Mouse (Mus musculus) hindbrain, postnatal 0 days (tissue): ENCODE data around the gene Mpzl2. TPM values are rescaled to one million over a fixed set of nuclear protein-coding genes. Genes with fewer than 3 reads are reported as not detected.
A peak's percentile ranks its signal among the peaks of the same experiment; 100 is the strongest.

ENCODE experiments used
- ATAC-seq: fragments of 200-750 bp; cut with Nextera tagmentation; 2 replicates; pipeline ENCODE4 v1.8.0; 2017; ENCODE audit warnings: mild to moderate bottlenecking, moderate TSS enrichment, moderate library complexity
- DNase-seq: peaks from one replicate; pipeline ENCODE4 v3.0.0-alpha.2; 2015; ENCODE audit warnings: low spot score
- H3K27ac ChIP-seq: fragments of 300-500 bp; sonication (generic); 2 replicates; pipeline ENCODE4 v1.5.1; 2014; ENCODE audit warnings: mild to moderate bottlenecking
- H3K27me3 ChIP-seq: fragments of 300-500 bp; sonication (generic); 2 replicates; pipeline ENCODE4 v1.6.1; 2014; ENCODE audit warnings: low read length, mixed read lengths; ENCODE audit not compliant: insufficient read depth
- H3K36me3 ChIP-seq: fragments of 300-500 bp; sonication (generic); 2 replicates; pipeline ENCODE4 v1.6.1; 2014; ENCODE audit warnings: low read length, mixed read lengths; ENCODE audit not compliant: insufficient read depth
- H3K4me1 ChIP-seq: fragments of 300-500 bp; sonication (generic); 2 replicates; pipeline ENCODE4 v1.6.1; 2014; ENCODE audit warnings: antibody characterized with exemption, low read length, mixed read lengths; ENCODE audit not compliant: insufficient read depth
- H3K4me2 ChIP-seq: fragments of 300-500 bp; sonication (generic); 2 replicates; pipeline ENCODE4 v1.6.1; 2014; ENCODE audit warnings: low read depth, mild to moderate bottlenecking, low read length, moderate library complexity, mixed read lengths
- H3K4me3 ChIP-seq: fragments of 300-500 bp; sonication (generic); 2 replicates; pipeline ENCODE4 v1.5.1; 2014; ENCODE audit warnings: low read length
- H3K9ac ChIP-seq: fragments of 300-500 bp; sonication (generic); replicated peaks from 2 replicates; pipeline ENCODE4 v1.6.1; 2014; ENCODE audit warnings: mild to moderate bottlenecking, low read length, moderate library complexity, mixed read lengths
- H3K9me3 ChIP-seq: fragments of 300-500 bp; sonication (generic); 2 replicates; pipeline ENCODE4 v1.6.1; 2016; ENCODE audit warnings: low read length, mixed read lengths
- CTCF ChIP-seq: IDR thresholded peaks from 2 replicates; pipeline ENCODE4 v1.5.1; 2016; ENCODE audit warnings: antibody characterized with exemption, control low read depth, low read depth
- WGBS: fragments of 180-500 bp; shearing (Covaris S2); extraction: QIAGEN DNeasy Blood & Tissue Kit; methylation state at CpG from one replicate; pipeline ENCODE4 v1.1.7; 2014; 5-methylcytosine and 5-hydroxymethylcytosine counted together
- polyA plus RNA-seq: library from polyadenylated mRNA; unstranded; fragments of >200 nt; fragmentation: Nextera tagmentation; extraction: Ambion mirVana; gene quantifications from 2 replicates; pipeline ENCODE4 v1.2.1, GENCODE M21; 2015
- total RNA-seq: library from RNA; depleted of rRNA; stranded (reverse); fragments of >200 nt; gene quantifications from 2 replicates; pipeline ENCODE4 v1.2.3, GENCODE M21; 2014; rRNA removed

Gene Mpzl2
- total RNA-seq (2.0 and 4.1 TPM in 2 replicates), polyA plus RNA-seq (3.0 and 4.1 TPM in 2 replicates)

DNA sequence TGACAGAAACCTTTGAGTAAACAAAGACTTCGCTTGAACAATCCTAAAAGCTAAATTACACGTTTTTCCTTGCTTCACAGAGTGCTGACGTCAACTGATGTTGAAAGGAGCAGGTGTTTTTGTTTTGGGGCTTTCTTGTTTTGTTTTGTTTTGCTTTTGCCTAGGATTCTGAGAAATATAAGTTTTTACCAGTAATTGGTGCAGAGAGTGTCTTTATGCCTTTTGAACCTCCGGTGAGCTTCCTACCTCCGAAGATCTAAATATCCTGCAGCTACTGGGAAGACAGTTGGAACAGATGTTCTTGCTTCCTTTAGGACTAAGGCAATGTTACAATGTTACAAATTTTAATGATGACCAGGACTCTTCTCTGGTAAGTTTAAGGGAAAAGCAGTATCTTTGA is at the start of gene Mpzl2:
Gene Mpzl2, plus strand, starts transcription at position 301 of the 400 bp plus-strand sequence.
- no peak for ATAC-seq
- H3K27ac ChIP-seq: no peak within 1 kb of the TSS
- no peaks in the 10 kb centered on the region for H3K36me3 ChIP-seq
- no peak within 1 kb of the TSS for H3K4me3 ChIP-seq
- 68% methylated on average over 5 of the region's 5 CpGs for WGBS
- H3K27me3 ChIP-seq: peaks cover 47% of the 10 kb centered on the region
- H3K9ac ChIP-seq: no peak within 1 kb of the TSS
- no peak for DNase-seq
- no peaks in the 10 kb centered on the region for H3K9me3 ChIP-seq
- TF ChIP-seq CTCF: no peak
- H3K4me1 ChIP-seq: no peaks in the 10 kb centered on the region; the same call in 1 of the 2 replicates
- 0 out of 2 replicates have a peak within 1 kb of the TSS, but pooled peaks have one; percentile 13 for H3K4me2 ChIP-seq

DNA sequence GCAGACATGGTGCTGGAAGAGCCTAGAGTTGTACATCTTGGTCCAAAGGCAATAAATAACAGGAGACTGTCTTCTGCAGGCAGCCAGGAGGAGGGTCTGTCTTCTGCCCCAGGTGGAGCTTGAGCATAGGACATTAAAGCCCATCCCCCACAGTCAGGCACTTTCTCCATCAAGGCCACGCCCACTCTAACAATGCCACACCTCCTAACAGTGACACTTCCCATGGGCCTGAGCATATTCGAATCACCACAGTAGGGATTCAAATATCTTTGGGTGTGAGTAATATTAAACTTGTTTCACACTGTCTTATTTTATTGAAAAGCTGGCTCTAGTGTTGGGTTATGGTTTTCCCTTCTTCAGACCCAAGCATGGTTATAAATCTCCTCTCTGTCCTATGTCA is 47.8 kb upstream of the Mpzl2 start:
- Histone ChIP-seq H3K36me3 (no peaks in the 10 kb centered on the region), H3K4me1 (no peaks in the 10 kb centered on the region), H3K9me3 (no peaks in the 10 kb centered on the region), H3K4me2 (no peak overlapping the region), H3K4me3 (no peak overlapping the region), H3K9ac (no peak overlapping the region), H3K27ac (no peak overlapping the region), H3K27me3 (no peaks in the 10 kb centered on the region)
- TF ChIP-seq CTCF: no peak
- WGBS: 83% methylated on average over 2 of the region's 2 CpGs
- no peak for DNase-seq
- ATAC-seq: no peak

DNA sequence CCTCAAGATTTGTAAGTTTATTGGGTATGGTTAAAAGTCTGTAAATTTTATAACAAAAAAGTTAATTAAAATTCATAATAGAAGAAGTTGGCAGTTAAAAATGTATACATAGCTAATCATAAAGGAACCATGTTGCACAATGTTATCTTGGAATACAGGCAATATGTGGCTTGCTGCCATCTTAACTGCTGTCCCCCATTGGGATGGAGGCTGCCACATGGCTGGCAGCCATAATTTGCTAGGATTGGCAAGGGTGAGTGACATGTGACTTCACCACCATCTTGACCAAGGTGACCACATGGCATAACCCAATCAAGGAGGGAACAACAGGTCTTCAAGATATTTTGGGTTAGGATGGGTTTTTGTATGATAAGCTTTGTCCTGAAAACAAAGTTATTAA is 47.3 kb upstream of the Mpzl2 start:
- Histone ChIP-seq H3K4me1 (no peaks in the 10 kb centered on the region), H3K9me3 (no peaks in the 10 kb centered on the region), H3K4me2 (no peak overlapping the region), H3K9ac (no peak overlapping the region), H3K36me3 (no peaks in the 10 kb centered on the region), H3K27me3 (no peaks in the 10 kb centered on the region), H3K4me3 (no peak overlapping the region), H3K27ac (no peak overlapping the region)
- ATAC-seq (no peak), DNase-seq (peak; percentile 41)
- TF ChIP-seq CTCF: no peak

DNA sequence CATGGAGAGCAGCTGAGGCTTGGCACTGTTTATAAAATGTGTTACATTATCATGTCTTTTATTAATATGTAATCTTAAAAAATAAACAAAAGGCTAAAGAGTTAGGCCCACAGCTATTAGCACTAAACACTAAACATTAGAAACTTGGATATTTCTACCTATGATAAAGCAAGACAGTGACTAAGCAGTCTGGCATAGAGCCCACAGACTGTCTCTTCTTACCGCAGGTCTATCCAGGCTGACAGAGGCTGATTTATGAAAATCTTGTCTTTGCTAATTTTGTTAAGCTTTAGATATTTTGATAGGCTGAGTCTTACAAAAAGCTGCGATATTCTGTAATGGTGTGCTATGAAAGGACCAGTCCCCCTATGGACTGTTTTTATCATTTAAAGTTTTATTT is 46.3 kb upstream of the Mpzl2 start:
- H3K9ac ChIP-seq: no peak overlapping the region
- no peaks in the 10 kb centered on the region for H3K4me1 ChIP-seq
- H3K4me3 ChIP-seq: no peak overlapping the region
- ATAC-seq (no peak), DNase-seq (no peak)
- H3K4me2 ChIP-seq: no peak overlapping the region
- no peak overlapping the region for H3K27ac ChIP-seq
- 97% methylated on average over 2 of the region's 2 CpGs for WGBS
- no peaks in the 10 kb centered on the region for H3K27me3 ChIP-seq
- TF ChIP-seq CTCF: no peak
- no peaks in the 10 kb centered on the region for H3K36me3 ChIP-seq
- H3K9me3 ChIP-seq: no peaks in the 10 kb centered on the region

DNA sequence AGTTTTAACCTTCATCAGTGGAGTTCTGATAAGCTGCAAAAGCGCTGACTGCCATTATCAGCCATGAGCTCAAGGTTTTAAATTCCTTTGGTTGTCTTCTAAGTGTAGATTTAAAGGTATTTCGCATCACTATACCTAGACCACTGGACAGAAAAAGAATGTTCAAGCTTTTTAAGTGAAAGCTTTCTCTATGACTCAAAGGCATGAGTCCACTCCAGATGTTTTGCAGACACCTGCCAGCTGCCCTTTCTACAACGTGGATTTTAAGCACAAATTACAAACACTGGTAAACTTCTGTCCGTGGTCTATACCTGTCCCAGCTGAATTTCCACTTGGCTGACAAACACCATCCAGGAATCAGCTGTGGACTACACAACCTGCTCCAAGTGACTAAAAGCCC is 44.6 kb upstream of the Mpzl2 start:
- H3K4me1 ChIP-seq: no peaks in the 10 kb centered on the region
- no peak for DNase-seq
- no peaks in the 10 kb centered on the region for H3K36me3 ChIP-seq
- ATAC-seq: no peak
- no peaks in the 10 kb centered on the region for H3K27me3 ChIP-seq
- H3K9me3 ChIP-seq: no peaks in the 10 kb centered on the region
- no peak for TF ChIP-seq CTCF
- no peak overlapping the region for H3K27ac ChIP-seq
- WGBS: 77% methylated on average over 4 of the region's 4 CpGs
- no peak overlapping the region for H3K9ac ChIP-seq
- H3K4me2 ChIP-seq: no peak overlapping the region
- H3K4me3 ChIP-seq: no peak overlapping the region

DNA sequence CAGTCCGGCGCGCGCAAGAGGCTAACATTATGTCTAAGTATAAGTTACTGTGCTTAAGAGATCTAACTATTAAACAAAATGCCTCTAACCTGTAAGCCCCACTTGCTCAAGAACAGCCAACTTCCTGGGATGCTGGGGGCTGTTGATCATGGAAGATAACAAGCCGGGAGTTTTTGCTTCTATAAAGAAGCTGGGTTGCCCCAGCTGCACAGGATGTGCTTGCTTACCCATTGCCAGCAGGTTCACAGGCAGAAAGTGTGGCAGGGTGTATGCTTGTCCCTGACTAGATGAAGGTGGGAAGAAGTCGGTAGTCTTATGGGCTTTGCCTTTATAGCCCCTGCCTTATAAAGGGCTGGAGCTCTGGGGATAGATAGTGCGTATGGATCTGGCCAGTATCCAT is 43.0 kb upstream of the Mpzl2 start:
- Histone ChIP-seq H3K9me3 (no peaks in the 10 kb centered on the region), H3K27ac (no peak overlapping the region), H3K36me3 (no peaks in the 10 kb centered on the region), H3K4me2 (no peak overlapping the region), H3K27me3 (no peaks in the 10 kb centered on the region), H3K4me3 (no peak overlapping the region), H3K4me1 (no peaks in the 10 kb centered on the region), H3K9ac (no peak overlapping the region)
- TF ChIP-seq CTCF: no peak
- DNase-seq (no peak), ATAC-seq (no peak)
- WGBS: 94% methylated on average over 7 of the region's 7 CpGs

GRCm38 (mm10) chr9:44998138-44998537 is 41.5 kb upstream of the Mpzl2 start:
- no peak overlapping the region for H3K4me3 ChIP-seq
- no peaks in the 10 kb centered on the region for H3K27me3 ChIP-seq
- no peaks in the 10 kb centered on the region for H3K9me3 ChIP-seq
- ATAC-seq (no peak), DNase-seq (no peak)
- 77% methylated on average over 11 of the region's 11 CpGs for WGBS
- no peak for TF ChIP-seq CTCF
- no peak overlapping the region for H3K27ac ChIP-seq
- H3K36me3 ChIP-seq: no peaks in the 10 kb centered on the region
- no peaks in the 10 kb centered on the region for H3K4me1 ChIP-seq
- H3K4me2 ChIP-seq: no peak overlapping the region
- H3K9ac ChIP-seq: no peak overlapping the region
